Mouse (Mus musculus): Measurements from ENCODE around the gene Pnpla7.

Gene Pnpla7

DNA sequence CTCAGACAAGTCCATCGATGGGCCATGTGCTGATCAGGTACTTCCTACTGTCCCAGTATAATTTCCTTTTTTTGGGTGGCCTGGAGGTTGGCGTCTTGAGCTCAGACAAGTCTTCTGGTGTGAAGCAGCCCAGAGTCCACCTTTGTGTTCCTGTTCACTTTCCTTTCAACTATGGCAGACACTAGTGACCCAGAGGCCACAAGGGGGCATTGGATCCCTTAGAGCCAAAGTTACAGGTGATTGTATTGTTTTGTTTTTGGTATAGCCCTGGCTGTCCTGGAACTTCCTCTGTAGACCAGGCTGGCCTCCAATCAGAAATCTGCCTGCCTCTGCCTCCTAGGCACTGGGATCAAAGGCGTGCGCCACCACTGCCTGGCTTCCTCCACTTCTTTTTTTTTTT lies 96.6 kb downstream of the Pnpla7 start:
- DNase-seq, result no peak

GRCm38 (mm10) chr2:25075506-25075905 lies 99.7 kb downstream of the Pnpla7 start:
- DNase-seq, result no peak

DNA sequence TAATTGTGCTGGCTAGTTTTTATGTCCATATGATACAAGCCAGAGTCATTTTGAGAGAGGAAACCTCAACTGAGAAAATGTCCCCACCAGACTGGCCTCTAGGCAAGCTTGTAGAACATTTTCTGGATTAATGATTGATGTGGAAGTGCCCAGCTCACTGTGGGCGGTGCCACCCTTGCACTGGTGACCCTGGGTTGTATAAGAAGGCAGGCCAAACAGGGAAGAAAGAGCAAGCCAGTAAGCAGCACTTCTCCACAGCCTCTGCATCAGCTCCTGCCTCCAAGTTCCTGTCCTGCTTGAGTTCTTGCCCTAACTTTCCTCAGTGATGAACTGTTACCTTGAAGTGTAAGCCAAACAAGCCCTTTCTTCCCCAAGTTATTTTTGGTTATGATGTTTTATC lies 103.1 kb downstream of the Pnpla7 start:
- no peak for DNase-seq

DNA sequence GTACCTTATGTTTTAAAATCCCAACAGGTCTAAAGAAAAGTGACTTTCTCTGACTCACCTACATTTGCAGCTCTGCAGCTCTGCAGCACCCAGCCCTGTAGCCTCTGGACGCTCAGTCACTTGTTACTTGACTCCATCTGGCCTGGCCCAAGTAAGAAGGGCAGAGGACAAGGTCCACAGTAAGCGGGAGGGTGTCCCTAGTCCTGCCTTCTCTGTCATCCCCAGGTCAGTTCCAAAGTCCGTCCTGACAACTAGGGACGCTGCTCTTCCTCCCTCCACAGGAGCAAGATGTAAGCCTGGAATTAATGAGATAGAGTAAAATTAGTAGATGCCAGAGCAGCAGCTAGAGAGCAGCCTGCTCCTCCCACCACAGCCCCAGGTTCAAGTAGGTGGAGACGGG lies 104.2 kb downstream of the Pnpla7 start, which contains the start of gene Entpd8:
Entpd8 (plus strand) TSS at position 229 of the 400 bp plus-strand sequence.
- no peak for DNase-seq

DNA sequence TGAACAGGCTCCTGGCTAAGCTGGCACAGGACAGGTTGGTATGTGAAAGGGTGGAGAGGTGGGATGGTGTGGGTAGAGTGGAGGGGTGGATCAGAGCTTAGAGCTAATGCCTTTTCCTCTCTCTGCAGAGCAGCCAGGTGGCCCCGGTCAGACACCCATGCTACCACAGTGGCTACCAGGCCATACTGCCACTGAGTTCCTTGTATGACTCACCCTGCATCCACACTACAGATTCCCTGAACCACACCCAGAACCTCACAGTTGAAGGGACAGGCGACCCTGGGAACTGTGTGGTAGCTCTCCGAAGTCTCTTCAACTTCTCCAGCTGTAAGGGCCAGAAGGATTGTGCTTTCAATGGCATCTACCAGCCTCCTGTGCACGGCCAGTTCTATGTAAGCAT lies 107.9 kb downstream of the Pnpla7 start:
- no peak for DNase-seq

GRCm38 (mm10) chr2:25085571-25085970 lies 109.7 kb downstream of the Pnpla7 start:
- no peak for DNase-seq

- DNase-seq, result no peak
Observed at GRCm38 (mm10) chr2:25087842-25088241, 112.0 kb downstream of the Pnpla7 start.

- no peak for DNase-seq
Observed at GRCm38 (mm10) chr2:25088636-25089035, 112.8 kb downstream of the Pnpla7 start.

DNA sequence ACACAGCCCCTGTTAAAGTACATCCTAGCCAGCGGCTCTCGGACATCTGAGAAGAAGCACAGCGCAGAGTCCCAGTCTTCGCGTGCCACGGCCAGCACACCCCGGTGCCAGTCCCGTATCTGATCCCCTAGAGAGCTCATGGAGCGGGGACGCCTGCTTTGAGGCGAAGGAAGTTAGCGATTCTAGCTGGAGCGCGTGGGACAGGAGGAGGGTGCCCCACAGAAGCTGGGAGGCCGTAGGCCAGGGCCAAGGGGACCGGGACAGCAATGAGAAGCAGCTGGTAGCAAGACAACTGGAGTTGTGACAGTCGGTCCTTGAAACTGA lies 118.9 kb downstream of the Pnpla7 start:
- DNase-seq, result no peak

- no peak for DNase-seq
Observed at GRCm38 (mm10) chr2:25095109-25095850, 119.4 kb downstream of the Pnpla7 start, which contains the start of gene Noxa1. Noxa1 (minus strand) TSS chr2:25095149.

GRCm38 (mm10) chr2:25098005-25098615 lies 122.3 kb downstream of the Pnpla7 start:
- DNase-seq, result no peak

GRCm38 (mm10) chr2:25098956-25099355 lies 123.1 kb downstream of the Pnpla7 start:
- DNase-seq, result peak; percentile 5 to 24

GRCm38 (mm10) chr2:25099703-25100102 lies 123.9 kb downstream of the Pnpla7 start:
- no peak for DNase-seq

All from cerebellum, adult 18-20 months (tissue).